ENCODE assay signal across 10 mouse cellular contexts in genomic region chr9:103550661-103551248, GRCm38 (mm10).
DNase-seq lines count a peak whose midpoint lies in the region; ATAC-seq lines count a peak whose summit lies in the region.
"Had no signal": no experiment of that assay in that cellular context is flagged by ENCODE, and none has a peak within 500 bp of the region (broad histone marks: within the 10 kb centered on the region; RNA-seq: fewer than 3 reads in every experiment).

No protein-coding gene starts in this region.

- H3K9ac ChIP-seq in hindbrain, embryonic 12.5 days: no peak overlapping the region
- 0 out of 2 replicates have a peak overlapping the region, but pooled peaks have one; percentile 15 for H3K9ac ChIP-seq in midbrain, embryonic 12.5 days (replicated peaks)

- peaks cover 45% of the 10 kb centered on the region for H3K4me1 ChIP-seq in hindbrain, embryonic 12.5 days
- peaks cover 51% of the 10 kb centered on the region for H3K4me1 ChIP-seq in midbrain, embryonic 12.5 days

- no peaks in the 10 kb centered on the region for H3K36me3 ChIP-seq in hindbrain, embryonic 12.5 days
- no peaks in the 10 kb centered on the region for H3K36me3 ChIP-seq in midbrain, embryonic 12.5 days

- no peak overlapping the region for H3K4me3 ChIP-seq in hindbrain, embryonic 12.5 days
- no peak overlapping the region for H3K4me3 ChIP-seq in midbrain, embryonic 12.5 days

- intact Hi-C loops in heart, postnatal 14 days (cut with DNase I): no loop called here

- H3K4me2 ChIP-seq in hindbrain, embryonic 12.5 days (replicated peaks): peak overlapping the region; percentile 32
- peak overlapping the region; percentile 29 for H3K4me2 ChIP-seq in midbrain, embryonic 12.5 days (replicated peaks)

- ATAC-seq in hindbrain, embryonic 12.5 days (ENCODE audit: low FRiP score): peak; percentile 73
- peak; percentile 45 for ATAC-seq in midbrain, embryonic 12.5 days (ENCODE audit: low FRiP score, low read depth)

- 29% methylated on average over 21 of the region's 21 CpGs for WGBS in hindbrain, embryonic 12.5 days
- 23% methylated on average over 21 of the region's 21 CpGs for WGBS in midbrain, embryonic 12.5 days

- peak overlapping the region; percentile 56 for H3K27ac ChIP-seq in hindbrain, embryonic 12.5 days
- H3K27ac ChIP-seq in midbrain, embryonic 12.5 days (replicated peaks): peak overlapping the region; percentile 25; the same call in 1 of the 2 replicates

- H3K27me3 ChIP-seq in hindbrain, embryonic 12.5 days: peaks cover 30% of the 10 kb centered on the region
- peaks cover 74% of the 10 kb centered on the region for H3K27me3 ChIP-seq in midbrain, embryonic 12.5 days

- peak; percentile 61 to 66 for DNase-seq in cerebellum, postnatal 25 days
- no peak for DNase-seq in cerebellum, postnatal 14 days
- DNase-seq in brain, adult 2 months (ENCODE audit: low read depth, low spot score): peak; percentile 74
- no peak for DNase-seq in heart, postnatal 14 days
- DNase-seq in adrenal gland, postnatal 25 days: no peak
- no peak for DNase-seq in right cerebral cortex, postnatal 36 days (ENCODE audit: low spot score in 2 of 2)
- DNase-seq: adrenal gland, postnatal 14 days; layer of hippocampus, adult 9-11 months had no signal

- H3K9me3 ChIP-seq in hindbrain, embryonic 12.5 days (replicated peaks): no peaks in the 10 kb centered on the region
- no peaks in the 10 kb centered on the region for H3K9me3 ChIP-seq in midbrain, embryonic 12.5 days

Comparison
In these comparisons a context has a peak if more than half of its experiments do, and no peak if none do; other contexts are left out.
1. DNase-seq: peak in cerebellum, postnatal 25 days (2 of 2) and brain, adult 2 months (single experiment); none in cerebellum, postnatal 14 days (0 of 2), heart, postnatal 14 days (0 of 2), adrenal gland, postnatal 25 days (single experiment) and right cerebral cortex, postnatal 36 days (0 of 2).